Comparison of ENCODE assay signal across 8 mouse cellular contexts in the genomic region with DNA sequence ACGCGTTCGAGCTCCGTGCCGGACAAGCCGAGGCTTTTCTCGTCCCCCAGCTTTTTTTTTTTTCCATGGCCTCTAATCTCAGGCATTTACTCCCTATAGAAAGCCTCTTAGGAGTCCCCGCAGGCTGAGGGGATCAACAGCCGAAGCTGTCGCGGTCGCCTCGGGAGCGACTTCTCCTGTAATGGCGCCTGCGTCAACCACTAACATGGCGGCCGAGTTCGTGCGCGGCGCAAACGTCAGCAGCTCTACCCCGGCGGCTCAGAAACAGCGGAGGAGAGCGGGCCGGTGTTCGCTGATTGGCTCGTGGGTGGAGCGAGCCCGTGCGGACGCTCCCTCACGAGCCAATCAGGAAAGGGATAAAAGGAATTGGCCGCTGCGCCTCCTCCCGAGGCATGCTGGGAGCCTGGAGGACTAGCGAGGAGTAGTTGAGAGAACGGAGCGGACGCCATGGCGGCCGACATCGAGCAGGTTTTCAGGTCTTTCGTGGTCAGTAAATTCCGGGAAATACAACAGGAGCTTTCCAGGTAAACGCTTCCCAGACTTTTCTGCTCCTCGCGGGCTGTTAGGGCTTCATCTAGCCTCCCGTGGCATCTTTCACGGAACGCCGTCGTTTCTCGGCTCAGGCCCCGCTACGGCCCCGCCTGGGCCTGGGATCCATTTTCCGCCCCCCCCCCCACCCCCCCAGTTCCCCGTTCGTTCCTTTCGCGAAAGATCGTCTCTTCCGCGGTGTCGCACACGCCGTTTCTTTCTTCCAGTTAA. TPM values are rescaled to one million over a fixed set of nuclear protein-coding genes. Genes with fewer than 3 reads are reported as not detected.
DNase-seq lines count a peak whose midpoint lies in the region; ATAC-seq lines count a peak whose summit lies in the region.

TSS of gene Son (plus strand) at position 46 of the 759 bp plus-strand sequence.

- DNase-seq in adipocyte (ENCODE audit: low spot score) = peak; percentile 99
- DNase-seq in embryo, embryonic 10 days (ENCODE audit: low spot score) = peak; percentile 99
- DNase-seq in gastrocnemius, postnatal 10 days = peak; percentile 90
- DNase-seq in induced T-regulatory cell, adult 2 months (ENCODE audit: low read depth) = peak; percentile 97
- DNase-seq in left cerebral cortex, adult 9 months (ENCODE audit: low spot score in 2 of 2) = peak; percentile 94 to 97
- peak; percentile 97 for DNase-seq in right cerebral cortex, postnatal 14 days
- peak; percentile 85 to 97 for DNase-seq in urinary bladder, postnatal 36 days (ENCODE audit: low spot score in 2 of 2)

- peak; percentile 83 for ATAC-seq in megakaryocyte progenitor cell, adult 5-6 weeks (replicated peaks; ENCODE audit: poor library complexity)

RNA-seq across cellular contexts. Expression of gene Son, which starts in this region (rescaled TPM):
- 100 to 1,000 TPM; 113 to 153 TPM for total RNA-seq in gastrocnemius, postnatal 10 days (2021)
- total RNA-seq in megakaryocyte progenitor cell, adult 5-6 weeks (2015) = 332 and 375 TPM in 2 replicates
- total RNA-seq in megakaryocyte progenitor cell, adult 5-6 weeks (2017) = 178 and 233 TPM in 2 replicates

Comparison
In these comparisons a context has a peak if more than half of its experiments do, and no peak if none do; other contexts are left out.
1. Peak in every context shown above with its lines: DNase-seq and ATAC-seq.